Mouse (Mus musculus) brain, embryonic 14.5 days (tissue): ENCODE measurements around the gene Abca12.

ENCODE experiments used
- CTCF ChIP-seq: fragments of 200-500 bp; IDR thresholded peaks from 2 replicates; pipeline ENCODE4 v1.5.1; 2012; ENCODE audit warnings: inconsistent platforms, mild to moderate bottlenecking, moderate library complexity, borderline replicate concordance; ENCODE audit not compliant: insufficient read depth, insufficient read length; ENCODE audit errors: extremely low read depth
- POLR2A ChIP-seq: fragments of 200-500 bp; IDR thresholded peaks from 2 replicates; pipeline ENCODE4 v1.6.1; 2012; ENCODE audit warnings: mild to moderate bottlenecking, inconsistent platforms, borderline replicate concordance; ENCODE audit not compliant: poor library complexity, insufficient read depth, insufficient read length, severe bottlenecking; ENCODE audit errors: extremely low read depth

- no peak for TF ChIP-seq CTCF
- TF ChIP-seq POLR2A: no peak
Observed at GRCm38 (mm10) chr1:71393489-71393888, 21.2 kb downstream of the Abca12 start.
